Mouse (Mus musculus) heart, postnatal 10 days (tissue): ENCODE measurements around the gene Mecp2. TPM values are rescaled to one million over a fixed set of nuclear protein-coding genes. Genes with fewer than 3 reads are reported as not detected.
"Not testable (repeated sequence)": the region's sequence is repeated elsewhere in the genome, so short reads cannot be mapped to it uniquely, and the experiment has no call there.

Experiments used
- DNase-seq, 2 experiments: peaks; one replicate each; pipeline ENCODE4 v3.0.0; 2021
- intact Hi-C: fragments of 180-260 bp; cut with DNase I; formaldehyde crosslinking; loops from one replicate; pipeline ENCODE4 v1.15.1; 2025
- total RNA-seq, 2 experiments: library from RNA; stranded (reverse); gene quantifications; 2 replicates each; pipeline ENCODE4 v1.2.3; 2021

The Mecp2 gene
- total RNA-seq: 10 to 100 TPM; 32.9 to 34.3 TPM

DNA sequence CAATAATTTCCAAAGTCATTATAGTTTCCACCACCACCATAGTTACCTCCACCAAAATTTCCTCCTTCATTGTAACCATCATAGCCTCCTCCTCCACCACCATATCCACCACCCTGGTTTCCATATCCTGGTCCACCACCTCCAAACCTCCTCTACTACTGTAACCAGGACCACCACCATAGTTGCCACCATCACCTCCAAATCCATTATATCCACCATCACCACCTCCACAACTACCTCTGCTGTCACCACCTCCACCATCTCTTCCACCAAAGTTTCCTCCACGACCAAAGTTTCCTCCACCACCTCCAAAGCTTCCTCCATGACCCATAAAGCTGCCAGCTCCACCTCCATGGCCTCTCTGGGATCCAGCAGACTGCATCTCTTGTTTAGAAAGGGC lies at the start of gene Mecp2:
Gene Mecp2, minus strand, starts transcription at position 101 of the 400 bp plus-strand sequence.
- DNase-seq, intact Hi-C loops: not testable (repeated sequence)

DNA sequence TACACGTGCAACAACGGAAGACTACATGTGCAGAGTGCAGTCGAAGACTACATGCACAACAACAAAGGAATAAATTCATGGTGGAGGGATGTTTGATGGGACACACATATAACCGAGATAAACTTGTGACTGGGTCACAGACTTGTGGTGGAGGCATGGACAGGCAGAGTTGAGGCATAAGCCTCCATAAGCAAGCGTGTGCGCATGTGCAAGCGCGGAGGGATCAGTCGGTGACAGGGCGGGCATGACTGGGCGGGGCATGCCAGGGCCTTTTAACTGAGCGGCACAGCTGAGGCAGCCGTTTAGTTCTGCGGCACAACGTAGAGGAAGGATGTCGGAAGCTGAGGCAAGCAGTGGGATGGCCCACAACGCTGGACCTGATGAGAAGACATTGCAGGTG lies 41.8 kb upstream of the Mecp2 start, which contains the start of gene Tktl1:
Gene Tktl1, plus strand, starts transcription at position 301 of the 400 bp plus-strand sequence.
- no peak for DNase-seq
- intact Hi-C loops: no loop called here

GRCm38 (mm10) chrX:74167738-74168137 lies 32.6 kb upstream of the Mecp2 start, which contains the start of gene Tex28:
Tex28 (minus strand) TSS chrX:74167838.
- no peak for DNase-seq
- intact Hi-C loops: no loop called here

DNA sequence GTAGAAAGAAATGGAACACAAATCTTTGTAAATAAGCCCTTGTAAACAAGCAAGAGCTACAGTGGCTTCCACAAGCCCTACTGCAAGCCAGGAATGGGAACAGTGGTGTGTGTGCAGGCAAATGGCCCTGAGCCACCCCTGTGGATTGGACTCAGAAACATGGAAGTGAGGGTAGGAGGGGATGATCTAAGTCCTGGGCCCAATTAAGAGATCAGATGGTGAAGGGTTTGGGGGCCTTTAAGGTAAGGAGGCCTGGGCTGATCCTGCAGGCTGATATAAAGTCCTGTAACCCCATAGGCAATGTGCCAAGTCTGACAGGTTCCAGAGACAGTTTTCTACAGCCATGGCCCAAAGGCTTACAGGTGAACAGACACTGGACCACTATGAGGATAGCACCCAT lies 8.0 kb downstream of the Mecp2 start, which contains the start of gene Opn1mw:
Gene Opn1mw, plus strand, starts transcription at position 301 of the 400 bp plus-strand sequence.
- intact Hi-C loops: no loop called here
- DNase-seq: no peak

DNA sequence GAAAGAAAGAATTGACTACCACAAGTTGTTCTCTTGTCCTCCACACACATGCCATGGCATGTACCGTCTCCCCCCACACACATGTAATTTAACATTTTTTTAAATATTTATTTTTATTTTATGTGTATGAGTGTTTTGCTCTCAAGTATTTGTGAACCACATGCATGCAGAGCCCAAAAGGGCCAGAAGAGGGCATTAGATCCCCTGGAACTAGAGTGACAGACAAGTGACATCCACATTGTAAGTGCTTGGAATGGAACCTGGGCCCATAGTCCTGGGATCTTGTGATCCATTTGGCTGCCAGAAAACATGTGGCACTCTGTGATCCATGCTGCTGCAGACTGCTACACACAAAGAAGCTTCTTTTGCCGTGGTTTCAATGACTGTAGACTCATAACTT lies 10.2 kb downstream of the Mecp2 start:
- no peak for DNase-seq
- intact Hi-C loops: no loop called here

DNA sequence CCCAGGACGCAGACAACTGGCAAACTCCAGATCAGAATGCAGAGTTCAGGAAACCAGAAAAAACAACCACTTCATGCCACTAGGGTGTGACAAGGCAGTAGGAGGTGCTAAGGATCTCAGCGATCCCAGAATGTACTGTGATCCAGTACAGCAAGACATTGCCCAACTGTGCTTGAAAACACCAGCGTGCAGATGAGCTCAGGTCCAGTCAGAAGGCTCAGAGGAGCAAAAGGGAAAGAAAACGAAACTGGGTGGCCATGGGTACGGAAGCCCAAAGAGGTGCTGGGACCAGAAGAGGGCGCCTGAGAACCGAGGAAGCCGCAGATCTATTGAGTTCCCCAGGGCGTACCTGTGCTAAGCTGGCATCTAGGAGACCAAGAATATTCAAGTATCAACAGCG lies 19.7 kb downstream of the Mecp2 start:
- peak; percentile 65 to 67 for DNase-seq
- intact Hi-C loops: loop anchor here (2.0 to 10.0 kb wide), 2 partner anchors 129 to 297 kb away; partner anchors contain the start of gene Flna

DNA sequence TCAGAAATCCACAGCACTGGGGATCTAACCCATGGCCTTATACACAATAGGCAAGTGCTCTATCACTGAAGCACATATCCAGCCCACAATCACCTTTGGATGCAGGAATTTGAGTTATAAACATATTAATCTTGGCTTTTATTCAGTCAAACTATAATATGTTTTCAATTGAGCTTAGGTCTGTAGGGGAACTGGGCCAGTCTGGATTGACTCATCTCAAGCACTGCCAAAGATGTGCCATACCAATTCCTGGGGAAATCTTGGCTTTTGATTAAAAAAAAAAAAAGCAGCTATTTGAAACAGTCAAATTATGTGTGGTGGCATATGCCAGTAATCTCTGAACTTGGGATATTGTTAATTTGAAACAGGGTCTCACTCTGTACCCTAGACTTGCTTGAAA lies 21.1 kb downstream of the Mecp2 start:
- intact Hi-C loops: loop anchor here (2.0 to 10.0 kb wide), 2 partner anchors 131 to 299 kb away; partner anchors contain the start of gene Flna
- DNase-seq: no peak

DNA sequence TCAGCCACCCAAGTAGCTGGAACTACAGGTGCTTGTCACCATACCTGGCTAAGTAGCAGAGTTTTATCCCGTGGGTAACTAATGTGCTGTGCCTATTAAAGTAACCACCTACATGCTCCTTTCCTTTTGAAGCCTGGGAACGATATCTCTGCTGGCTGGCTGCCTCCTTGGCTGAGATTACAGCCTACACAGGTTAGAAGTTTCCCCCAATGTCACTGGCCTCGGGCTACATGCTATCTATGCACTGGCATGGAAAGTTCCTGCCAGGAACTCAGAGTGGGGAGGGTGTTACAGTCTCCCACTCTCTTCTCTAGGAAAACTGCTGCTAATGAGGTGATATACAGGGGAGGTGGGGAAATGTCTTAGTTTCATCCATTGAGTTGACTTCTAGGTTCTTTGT lies 26.4 kb downstream of the Mecp2 start:
- intact Hi-C loops: no loop called here
- peak in 1 of 2 experiments; percentile 37 for DNase-seq

DNA sequence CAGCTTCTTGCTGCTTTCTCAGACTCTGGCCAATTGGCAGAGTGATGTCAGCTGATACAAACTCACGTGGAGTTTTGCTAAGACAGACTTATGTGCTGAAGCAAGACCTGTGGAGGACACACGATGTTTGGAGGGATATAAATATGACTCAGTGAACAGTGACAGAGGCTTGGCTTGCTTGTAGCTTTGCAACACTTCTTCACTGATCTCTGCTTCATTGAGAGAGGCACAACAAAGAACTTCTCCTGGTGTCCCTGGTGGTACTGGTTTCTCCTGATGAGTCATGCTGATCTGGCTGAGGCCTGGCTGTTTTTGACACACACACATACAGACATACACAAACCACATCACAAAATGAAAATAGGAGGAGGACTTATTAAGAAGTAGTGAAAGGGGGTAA lies 29.2 kb downstream of the Mecp2 start:
- intact Hi-C loops: no loop called here
- no peak for DNase-seq

DNA sequence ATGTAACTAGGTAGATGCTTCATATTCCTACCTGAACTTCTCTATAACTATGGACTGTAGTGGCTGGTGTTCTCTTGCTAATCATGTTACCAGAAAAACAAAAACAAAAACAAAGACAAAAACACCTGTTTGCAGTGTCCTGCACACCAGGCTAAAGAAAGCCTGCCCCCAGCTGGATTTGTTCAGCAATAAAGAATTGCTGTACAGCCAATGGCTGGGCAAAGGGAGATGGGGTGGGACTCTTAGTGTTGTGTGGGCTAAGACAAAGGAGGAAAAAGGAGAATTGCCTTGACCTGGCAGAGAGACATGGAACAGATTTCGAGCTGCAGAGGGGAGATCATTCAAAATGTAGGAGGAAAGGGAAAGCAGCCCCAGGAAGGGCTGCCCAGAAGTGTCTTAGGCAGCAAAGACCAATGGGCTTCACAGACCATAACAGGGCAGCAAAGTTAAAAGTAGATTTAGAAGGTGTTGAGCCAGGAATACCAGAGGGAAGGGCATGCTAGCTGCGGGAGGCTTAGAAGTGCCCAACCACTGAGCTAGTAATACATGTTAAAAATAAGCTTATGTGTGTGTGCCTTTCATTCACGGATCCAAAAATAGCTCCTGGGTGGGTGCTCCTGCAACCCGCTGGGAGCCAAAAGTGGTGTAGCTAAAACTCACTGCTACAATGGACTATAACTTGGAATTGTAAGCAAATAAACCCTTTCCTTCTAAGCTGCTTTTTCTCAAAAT lies 31.5 kb downstream of the Mecp2 start:
- intact Hi-C loops: loop anchor here (2.0 kb wide), 1 partner anchor 79 kb away; no protein-coding TSS in a partner anchor
- peak; percentile 37 to 42 for DNase-seq

DNA sequence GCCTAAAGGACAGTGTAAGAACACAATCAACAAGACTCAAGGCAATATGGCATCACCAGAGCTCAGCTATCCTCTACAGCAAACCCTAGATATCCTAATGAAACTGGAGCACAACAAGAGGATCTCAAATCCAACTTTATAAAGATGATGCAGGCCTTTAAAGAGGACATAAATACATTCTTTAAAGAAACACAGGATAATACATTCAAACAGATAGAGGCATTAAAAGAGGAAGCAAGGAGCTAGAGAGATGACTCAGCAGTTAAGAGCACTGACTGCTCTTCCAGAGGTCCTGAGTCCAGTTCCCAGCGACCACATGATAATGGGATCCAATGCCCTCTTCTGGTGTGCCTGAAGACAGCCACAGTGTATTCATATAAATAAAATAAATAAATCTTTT lies 40.0 kb downstream of the Mecp2 start:
- intact Hi-C loops: no loop called here
- DNase-seq: no peak

- peak; percentile 97 to 98 for DNase-seq
- intact Hi-C loops: loop anchor here (10.0 kb wide), 1 partner anchor 61 kb away; the partner anchor contains the start of gene Irak1
Measured at GRCm38 (mm10) chrX:74085601-74086038, 49.5 kb downstream of the Mecp2 start.

DNA sequence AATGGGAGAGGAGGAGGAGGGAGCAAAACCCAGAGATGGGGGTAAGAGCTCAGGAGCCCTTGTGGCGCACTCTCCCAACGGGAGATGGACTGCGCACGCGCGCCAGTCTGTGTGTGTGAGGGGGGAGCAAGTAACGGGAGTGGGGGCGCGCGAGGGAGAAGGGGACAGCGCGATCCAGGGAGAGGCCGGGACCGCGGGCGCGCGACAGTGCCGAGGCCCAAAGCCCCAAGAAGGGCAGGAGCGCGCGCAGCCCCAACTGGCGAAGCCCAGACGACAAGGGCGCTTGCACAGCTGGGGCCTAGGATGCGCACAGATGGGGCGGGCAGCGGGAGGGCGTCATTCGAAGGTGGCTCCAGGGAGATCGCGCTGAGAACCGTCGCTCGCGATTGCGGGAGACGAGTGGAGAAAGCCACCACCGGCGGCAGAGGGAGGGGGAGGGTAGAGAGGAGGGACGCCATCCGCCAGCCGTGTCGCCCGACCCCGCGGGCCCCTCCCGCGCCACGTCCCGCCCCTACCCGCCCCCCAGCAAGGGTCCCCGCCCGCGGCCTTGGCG lies 50.1 kb downstream of the Mecp2 start:
- peak; percentile 78 to 81 for DNase-seq
- intact Hi-C loops: loop anchor here (10.0 kb wide), 1 partner anchor 60 kb away; the partner anchor contains the start of gene Irak1

DNA sequence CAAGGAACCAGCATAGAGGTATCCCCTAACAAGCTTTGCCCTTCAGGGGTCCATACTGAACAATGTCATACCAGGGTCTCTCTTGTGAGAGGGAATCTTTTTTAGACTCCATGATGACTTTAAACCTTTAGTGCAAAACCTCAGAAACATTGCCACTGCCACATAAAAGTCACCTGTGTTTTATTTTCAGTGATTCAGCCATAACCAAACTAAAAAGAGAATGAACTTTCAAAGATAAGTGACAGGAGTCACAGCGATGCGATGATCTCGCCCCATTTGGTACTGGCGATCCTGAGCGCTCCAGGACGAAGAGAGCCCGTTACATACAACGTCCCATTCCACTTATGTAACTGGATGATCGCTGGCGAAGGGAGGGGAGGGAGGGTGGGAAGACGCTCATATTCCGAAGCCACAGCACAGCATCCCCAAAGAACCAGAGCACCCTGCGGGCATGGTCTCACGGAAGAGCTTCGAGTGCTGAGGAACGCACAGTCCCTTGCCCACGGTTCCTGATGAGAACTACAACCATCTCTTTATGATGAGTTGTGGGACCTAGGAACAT lies 50.8 kb downstream of the Mecp2 start:
- DNase-seq: no peak
- intact Hi-C loops: loop anchor here (10.0 kb wide), 1 partner anchor 60 kb away; the partner anchor contains the start of gene Irak1

DNA sequence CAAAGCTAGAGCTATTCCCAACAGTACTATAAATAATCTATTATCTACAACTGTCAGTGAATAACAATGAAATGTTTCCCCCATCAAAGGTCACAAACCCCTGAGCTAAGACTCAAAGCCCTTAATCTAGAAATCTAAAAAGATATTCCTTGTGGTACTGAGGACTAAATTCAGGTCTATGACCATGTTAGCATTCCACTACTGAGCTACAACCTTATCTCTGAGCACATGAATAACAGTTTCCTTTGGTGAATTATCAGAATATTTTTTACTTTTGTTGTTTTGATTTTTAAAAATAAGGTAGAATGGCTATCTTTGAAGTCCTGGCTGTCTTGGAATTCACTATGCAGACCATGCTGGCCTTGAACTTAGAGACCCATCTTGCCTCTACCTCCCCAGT lies 64.4 kb downstream of the Mecp2 start:
- intact Hi-C loops: no loop called here
- DNase-seq: no peak

GRCm38 (mm10) chrX:74067891-74068290 lies 67.3 kb downstream of the Mecp2 start:
- intact Hi-C loops: no loop called here
- peak; percentile 12 to 55 for DNase-seq

GRCm38 (mm10) chrX:74045107-74045506 lies 90.1 kb downstream of the Mecp2 start:
- DNase-seq: no peak
- intact Hi-C loops: no loop called here

- intact Hi-C loops: no loop called here
- no peak for DNase-seq
Measured at GRCm38 (mm10) chrX:74037702-74038375, 97.3 kb downstream of the Mecp2 start.

DNA sequence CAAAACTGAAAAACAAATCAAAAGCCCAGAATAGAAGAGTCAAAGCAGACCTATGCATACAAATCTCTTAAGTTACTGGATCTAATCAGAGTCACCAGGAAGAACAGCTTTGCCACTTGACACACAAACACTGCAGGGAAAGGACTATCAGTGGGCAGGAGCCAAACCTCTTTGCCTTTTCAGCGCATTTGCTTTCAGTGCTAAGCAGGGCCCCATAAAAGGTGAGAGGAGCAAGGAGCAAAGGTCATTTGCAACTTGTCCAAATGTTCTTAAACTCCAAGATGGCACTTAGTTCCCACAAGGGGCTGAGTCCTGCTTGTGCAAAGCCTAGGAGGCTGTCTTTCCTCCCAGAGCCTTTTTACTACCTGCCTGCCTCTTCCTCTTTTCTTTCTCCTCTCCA lies 105.2 kb downstream of the Mecp2 start:
- intact Hi-C loops: loop anchor here (10.0 kb wide), 2 partner anchors 55 to 185 kb away; no protein-coding TSS in a partner anchor
- DNase-seq: no peak

DNA sequence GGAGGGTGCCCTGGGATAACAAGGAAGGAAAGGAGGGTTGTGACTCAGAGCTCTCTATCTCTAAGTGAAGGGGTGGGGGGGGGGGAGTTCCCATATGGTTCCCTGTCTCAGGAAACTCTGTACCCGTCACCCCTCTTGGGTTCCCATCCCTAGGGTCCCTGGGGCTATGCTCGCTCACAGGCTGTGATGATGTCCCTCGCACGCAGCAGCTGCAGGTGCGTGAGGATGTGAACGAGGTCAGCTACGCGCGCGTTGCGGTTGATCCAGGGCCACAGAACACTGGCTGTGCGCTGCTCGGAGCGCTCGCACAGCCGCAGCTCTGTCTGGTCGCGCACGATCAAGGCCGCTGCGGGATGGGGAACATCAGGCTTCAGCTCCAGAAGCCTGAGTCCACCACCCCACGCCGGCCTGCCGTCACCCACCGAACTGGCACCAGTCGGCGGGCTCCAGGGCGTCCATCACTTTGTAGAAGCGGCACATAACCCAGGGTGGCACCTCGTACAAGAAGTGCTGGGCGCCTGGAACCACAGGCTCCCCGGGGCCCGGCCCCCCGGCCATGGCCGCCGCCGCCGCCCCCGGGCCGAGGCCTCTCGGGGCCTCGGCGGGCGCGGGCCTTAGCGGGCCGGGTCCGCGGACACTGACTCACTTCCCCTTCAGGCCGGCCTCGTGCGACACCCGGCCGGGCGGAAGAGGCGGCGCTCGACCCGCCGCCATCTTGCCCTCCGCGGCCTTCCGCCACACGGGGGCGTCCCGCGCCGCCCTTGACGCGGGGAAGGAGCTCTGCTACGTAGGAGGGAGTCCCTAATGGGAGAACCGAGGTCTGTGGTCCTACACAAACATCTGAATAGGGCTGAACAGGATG lies 111.7 kb downstream of the Mecp2 start, which contains the start of gene Irak1:
Gene Irak1, minus strand, starts transcription at position 731 of the 862 bp plus-strand sequence.
- DNase-seq: peak; percentile 86 to 89
- intact Hi-C loops: loop anchor here (2.0 to 10.0 kb wide), 6 partner anchors 57 to 394 kb away; partner anchors contain the start of gene Hcfc1
